Mouse (Mus musculus): ENCODE results near the gene Ptgis.

The Ptgis gene

DNA sequence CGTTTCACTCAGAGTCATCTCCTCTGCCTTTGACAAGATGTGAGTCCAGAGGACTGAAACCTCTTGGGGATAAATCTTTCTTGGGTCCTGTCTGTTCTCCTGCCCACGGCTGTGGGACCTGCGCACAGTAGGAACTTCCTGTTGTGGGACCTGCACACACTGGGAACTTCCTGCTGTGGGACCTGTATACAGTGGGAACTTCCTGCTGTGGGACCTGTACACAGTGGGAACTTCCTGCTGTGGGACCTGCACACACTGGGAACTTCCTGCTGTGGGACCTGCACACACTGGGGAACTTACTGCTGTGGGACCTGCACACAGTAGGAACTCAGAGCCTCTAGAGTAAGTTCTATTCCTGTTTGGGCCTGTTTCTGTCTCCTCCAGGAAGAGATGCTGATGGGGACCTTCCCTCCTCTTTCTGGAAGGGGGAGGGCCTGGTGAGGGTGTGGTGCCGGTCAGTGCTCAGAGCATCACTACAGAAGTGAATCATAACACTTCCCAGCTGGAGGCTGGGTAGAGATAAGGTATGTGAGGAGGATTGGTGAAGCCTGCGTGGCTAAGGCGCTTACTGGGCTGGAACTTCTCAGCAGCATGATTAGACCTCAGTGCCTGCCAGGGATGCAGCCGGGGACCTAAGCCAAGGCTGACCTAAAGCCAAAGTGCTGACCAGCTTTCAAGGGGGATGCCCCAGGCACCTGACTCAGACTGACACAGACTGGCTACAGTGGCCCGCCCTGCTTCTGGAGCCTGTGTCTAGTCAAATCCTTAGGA is 22.8 kb upstream of the Ptgis start:
- no peak for DNase-seq (ENCODE audit: low read depth, low spot score)

- no peak for DNase-seq (ENCODE audit: low read depth, low spot score)
These were observed 22.0 kb upstream of the Ptgis start for GRCm38 (mm10) chr2:167262433-167262832.

DNA sequence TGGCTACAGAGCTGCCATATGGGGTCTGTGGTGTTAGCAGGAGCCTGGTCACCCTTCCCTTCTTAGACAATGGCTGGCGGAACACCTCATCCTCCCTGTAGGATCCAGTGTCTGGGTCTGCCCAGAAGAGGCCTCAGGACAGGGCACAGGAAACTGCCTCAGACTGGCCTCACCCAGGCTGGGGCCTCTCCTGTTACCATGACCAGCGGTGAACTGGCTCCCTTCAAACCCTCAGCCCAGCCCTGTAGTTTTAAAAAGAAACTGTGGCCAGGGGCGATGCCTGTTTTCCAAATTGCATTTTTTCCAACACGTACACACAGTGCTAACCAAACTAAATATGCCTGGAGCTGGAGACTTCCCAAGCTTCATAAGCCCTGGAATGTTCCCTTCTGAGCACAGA is 20.7 kb upstream of the Ptgis start:
- no peak for DNase-seq (ENCODE audit: low read depth, low spot score)

DNA sequence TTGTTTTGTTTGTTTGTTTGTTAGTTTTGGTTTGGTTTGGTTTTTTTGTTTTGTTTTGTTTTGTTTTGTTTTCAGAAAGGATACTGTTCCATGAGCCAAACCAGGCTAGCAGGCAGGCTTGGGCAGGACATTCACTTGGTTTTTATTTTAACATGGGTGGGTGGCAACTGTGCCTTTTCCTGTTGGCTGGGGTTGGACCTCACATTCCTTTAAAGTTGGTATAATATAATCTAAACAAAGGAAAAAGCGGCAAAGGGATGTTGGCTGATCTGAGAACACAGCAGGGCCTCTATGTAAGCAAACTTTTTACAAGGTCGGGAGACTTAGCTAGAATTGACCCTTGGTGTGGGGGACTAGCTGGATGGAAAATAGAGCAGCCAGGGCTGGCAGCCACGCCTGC is 17.4 kb upstream of the Ptgis start:
- DNase-seq (ENCODE audit: low read depth, low spot score), result no peak

- no peak for DNase-seq (ENCODE audit: low read depth, low spot score)
These were observed 14.4 kb upstream of the Ptgis start for GRCm38 (mm10) chr2:167254808-167255207.

- no peak for DNase-seq (ENCODE audit: low read depth, low spot score)
These were observed 13.8 kb upstream of the Ptgis start for GRCm38 (mm10) chr2:167254185-167254584.

- DNase-seq (ENCODE audit: low read depth, low spot score), result no peak
These were observed 13.1 kb upstream of the Ptgis start for GRCm38 (mm10) chr2:167253476-167253875.

- no peak for DNase-seq (ENCODE audit: low read depth, low spot score)
These were observed 11.8 kb upstream of the Ptgis start for GRCm38 (mm10) chr2:167252057-167252687.

GRCm38 (mm10) chr2:167250736-167251337 is 10.4 kb upstream of the Ptgis start:
- DNase-seq (ENCODE audit: low read depth, low spot score), result no peak

DNA sequence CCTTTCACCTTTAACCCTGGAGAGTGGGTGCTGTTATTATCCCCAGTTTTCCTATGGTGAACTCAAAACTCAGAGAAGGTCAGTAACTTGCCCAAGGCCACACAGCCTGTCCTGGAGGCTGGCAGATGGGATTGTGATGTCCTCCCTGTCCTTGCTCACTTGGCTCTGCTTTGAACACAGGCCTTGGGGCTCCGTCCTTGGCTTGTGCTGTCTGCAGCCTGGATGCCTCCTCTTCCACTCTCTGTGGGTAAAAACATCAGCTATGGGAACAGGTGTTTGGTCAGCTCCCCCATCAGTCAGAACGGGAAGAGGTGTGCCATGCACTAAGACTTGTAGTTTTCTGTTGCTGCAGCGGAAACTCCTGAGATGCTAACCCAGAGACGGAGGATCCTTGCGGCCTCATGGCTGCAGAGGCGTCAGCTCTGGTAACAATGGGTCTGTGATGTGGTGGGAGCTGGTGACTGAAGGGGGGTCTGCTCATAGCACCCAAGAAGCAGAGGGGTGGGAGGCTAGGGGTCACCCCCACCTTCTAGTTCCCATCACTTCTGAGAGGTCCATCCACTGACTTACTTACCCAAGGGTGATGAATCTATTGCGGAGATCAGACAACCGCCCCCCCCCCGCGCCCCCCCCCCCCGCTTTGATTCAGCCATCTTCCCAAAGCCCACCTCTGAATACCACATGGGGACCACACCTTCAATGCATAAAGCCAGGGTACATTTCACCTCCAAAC is 9.8 kb upstream of the Ptgis start:
- DNase-seq (ENCODE audit: low read depth, low spot score), result no peak

- DNase-seq (ENCODE audit: low read depth, low spot score), result no peak
These were observed 9.2 kb upstream of the Ptgis start for GRCm38 (mm10) chr2:167249591-167249990.

DNA sequence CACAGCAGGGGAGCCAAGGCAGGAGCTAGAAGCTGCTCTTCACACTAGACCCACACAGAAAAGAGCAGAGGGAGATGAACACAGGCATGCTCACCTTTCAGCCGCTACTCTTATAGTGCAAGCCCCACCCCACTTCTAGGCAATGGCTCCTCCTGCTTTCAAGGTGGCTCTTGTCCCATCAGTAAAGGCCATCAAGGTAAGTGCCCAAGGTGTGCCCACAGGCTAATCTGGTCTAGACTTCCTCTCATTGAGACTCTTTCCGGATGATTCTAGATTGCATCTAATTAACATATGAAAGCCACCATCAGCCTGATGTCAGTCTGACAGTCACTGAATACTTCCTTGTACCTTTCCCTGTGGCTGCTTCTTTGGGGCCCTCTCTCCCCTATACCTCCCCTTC is 7.4 kb upstream of the Ptgis start:
- DNase-seq (ENCODE audit: low read depth, low spot score), result no peak

- no peak for DNase-seq (ENCODE audit: low read depth, low spot score)
These were observed 6.3 kb upstream of the Ptgis start for GRCm38 (mm10) chr2:167246704-167247103.

- DNase-seq (ENCODE audit: low read depth, low spot score), result no peak
These were observed 4.5 kb upstream of the Ptgis start for GRCm38 (mm10) chr2:167244892-167245291.

GRCm38 (mm10) chr2:167243831-167244563 is 3.6 kb upstream of the Ptgis start:
- DNase-seq (ENCODE audit: low read depth, low spot score), result no peak

- no peak for DNase-seq (ENCODE audit: low read depth, low spot score)
These were observed 1.1 kb downstream of the Ptgis start for GRCm38 (mm10) chr2:167239262-167239661.

- no peak for DNase-seq (ENCODE audit: low read depth, low spot score)
These were observed 3.2 kb downstream of the Ptgis start for GRCm38 (mm10) chr2:167237224-167237623.

- DNase-seq (ENCODE audit: low read depth, low spot score), result no peak
These were observed 4.2 kb downstream of the Ptgis start for GRCm38 (mm10) chr2:167236174-167236573.

GRCm38 (mm10) chr2:167235338-167236018 is 4.9 kb downstream of the Ptgis start:
- no peak for DNase-seq (ENCODE audit: low read depth, low spot score)

GRCm38 (mm10) chr2:167233771-167234170 is 6.6 kb downstream of the Ptgis start:
- no peak for DNase-seq (ENCODE audit: low read depth, low spot score)

- DNase-seq (ENCODE audit: low read depth, low spot score), result no peak
These were observed 7.4 kb downstream of the Ptgis start for GRCm38 (mm10) chr2:167233009-167233335.
